Mouse (Mus musculus) cerebellum, adult 11 months (tissue): ENCODE data around the gene Elfn1.
A peak's percentile ranks its signal among the peaks of the same experiment; 100 is the strongest.
"Not testable (repeated sequence)": the region's sequence is repeated elsewhere in the genome, so short reads cannot be mapped to it uniquely, and the experiment has no call there.

Experiments used
- DNase-seq: peaks from one replicate; pipeline ENCODE4 v3.0.0; 2022

Gene Elfn1

DNA sequence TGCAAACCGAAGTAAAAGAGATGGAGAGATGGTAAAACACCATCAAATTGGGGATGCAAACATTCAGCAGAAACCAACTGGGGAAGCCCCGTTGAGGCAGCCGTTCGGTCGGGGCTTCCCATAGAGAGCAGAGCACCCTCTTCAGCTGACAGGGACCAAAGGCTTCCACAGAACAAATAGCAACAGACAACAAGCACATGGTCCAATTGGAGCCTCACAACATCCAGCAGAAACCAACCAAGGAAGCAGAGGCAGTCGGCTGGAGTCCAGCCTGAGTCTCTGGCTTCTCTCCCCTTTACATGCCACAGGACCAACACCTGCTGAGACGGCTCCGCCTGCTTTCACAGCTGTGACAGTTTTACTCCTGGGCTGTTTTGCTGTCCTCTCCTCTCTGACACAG is 69.7 kb downstream of the Elfn1 start:
- DNase-seq, result no peak

DNA sequence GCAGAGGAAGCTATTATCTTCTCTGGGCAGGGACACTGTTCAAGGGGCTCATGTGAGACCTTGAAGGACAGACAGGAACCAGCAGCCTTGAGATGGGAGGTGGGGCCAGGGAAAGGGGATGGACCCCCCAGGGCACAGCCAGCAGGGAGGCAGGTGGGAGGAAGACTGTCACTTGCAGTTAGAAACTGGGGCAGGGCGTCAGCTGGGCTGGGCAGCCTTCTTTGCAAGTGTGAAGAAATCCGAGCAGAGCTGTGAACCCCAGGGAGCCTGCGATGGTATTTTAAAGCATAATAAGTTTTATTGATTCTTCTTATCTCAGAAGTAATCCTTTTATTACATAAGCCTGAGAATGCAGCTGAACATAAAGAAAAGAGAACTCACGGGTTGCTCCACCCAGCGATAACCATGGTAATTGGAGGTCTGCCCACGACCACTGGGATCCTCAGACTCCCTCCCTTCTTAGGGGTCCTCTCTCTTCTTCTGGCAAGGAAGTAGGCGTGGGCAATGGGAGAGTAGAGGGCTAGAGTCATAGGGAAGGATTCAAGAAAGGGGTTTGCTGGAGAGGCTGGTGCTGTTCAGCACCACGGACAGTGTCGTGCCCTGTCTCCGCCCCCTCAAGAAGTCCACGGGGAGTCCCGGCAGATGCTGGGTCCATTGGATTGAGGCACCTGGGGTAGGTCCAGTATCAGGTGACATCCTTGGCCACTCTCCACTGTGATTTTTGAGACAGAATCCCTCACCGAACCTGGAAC is 71.0 kb downstream of the Elfn1 start:
- DNase-seq, result no peak

DNA sequence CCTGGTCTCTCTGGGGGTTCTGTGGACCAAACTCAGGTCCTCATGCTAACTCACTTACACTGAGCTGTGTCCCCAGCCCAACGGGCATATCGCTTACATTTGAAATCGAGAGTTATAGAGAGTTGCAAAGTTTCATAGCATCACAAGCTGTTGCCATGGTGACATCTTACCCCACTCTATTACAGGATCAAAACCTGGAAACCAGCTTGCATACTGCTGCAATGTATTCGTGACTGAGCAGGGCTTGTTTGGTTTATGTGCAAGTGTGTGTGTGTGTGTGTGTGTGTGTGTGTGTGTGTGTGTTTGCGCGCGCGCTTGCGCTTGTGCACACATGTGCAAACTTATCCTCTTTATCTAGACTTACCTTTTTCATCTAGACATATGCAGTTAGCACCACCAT is 71.6 kb downstream of the Elfn1 start:
- no peak for DNase-seq

GRCm38 (mm10) chr5:139981976-139982375 is 74.2 kb downstream of the Elfn1 start:
- DNase-seq, result no peak

DNA sequence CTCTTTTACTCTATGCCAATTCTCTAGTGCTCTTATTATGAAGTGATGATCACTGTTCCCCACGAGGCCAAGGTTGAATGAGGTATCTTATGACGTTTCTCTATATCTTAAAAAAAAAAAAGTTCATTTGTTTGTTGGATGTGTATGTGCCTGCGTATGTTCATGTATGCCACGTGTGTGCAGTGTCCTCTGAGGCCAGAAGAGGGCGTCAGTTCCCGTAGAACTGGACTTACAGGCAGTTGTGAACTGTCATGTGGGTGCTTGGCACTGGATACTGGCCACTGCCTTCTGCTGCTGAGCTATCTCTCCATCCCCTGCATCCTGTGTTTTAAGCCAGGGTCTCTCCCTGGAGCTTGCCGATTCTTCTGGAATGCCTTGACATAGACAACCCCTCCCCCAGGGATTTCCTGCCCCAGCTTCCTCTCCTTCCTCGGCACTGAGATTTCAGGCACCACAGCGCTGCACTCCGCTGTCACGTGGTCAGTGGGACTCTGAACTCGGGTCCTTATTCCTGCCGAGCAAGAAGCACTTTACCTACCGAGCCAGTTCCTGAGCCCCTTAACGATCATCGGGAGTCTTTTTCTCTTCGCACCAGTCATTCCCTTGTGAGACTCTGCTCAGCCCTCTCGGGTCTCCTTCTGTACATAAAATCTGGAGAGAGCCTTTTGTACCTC is 77.5 kb downstream of the Elfn1 start:
- DNase-seq, result no peak

DNA sequence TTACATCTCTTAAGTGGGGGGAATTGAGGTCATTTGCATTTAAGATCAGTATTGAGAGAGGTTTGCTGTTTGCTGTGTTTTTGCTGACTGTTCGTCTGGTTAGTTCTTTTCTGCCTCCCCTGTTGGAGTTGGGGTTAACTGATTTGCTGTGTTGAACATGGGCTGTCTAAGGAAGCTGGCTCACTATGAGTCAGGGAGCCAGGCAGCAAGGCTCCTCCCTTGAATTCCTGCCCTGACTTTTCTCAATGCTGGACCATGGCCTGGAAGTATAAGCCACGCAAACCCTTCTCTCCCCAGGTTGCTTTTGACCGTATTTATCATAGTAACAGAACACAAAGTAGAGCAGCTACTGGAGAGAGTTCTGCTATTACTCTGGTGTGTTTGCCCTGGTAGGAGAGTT is 83.8 kb downstream of the Elfn1 start:
- DNase-seq, result no peak

DNA sequence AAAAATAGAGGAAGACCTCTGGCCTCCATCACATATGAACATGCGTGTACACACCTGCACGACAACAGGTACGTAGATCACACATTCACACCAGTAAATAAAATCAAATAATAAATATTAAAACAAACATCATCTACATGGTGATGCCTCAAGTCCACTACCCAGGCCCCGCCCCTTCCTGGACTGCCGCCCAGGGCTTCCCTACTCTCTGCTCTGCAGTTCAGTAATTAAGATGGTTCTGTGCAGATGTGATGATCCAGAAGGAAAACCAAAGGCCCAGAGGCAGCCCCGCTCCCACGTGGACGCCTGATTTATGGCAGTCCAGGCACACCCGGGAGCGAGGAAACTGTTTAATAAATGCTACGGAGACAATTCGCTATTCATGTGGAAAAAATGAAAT is 90.6 kb downstream of the Elfn1 start:
- not testable (repeated sequence) for DNase-seq

DNA sequence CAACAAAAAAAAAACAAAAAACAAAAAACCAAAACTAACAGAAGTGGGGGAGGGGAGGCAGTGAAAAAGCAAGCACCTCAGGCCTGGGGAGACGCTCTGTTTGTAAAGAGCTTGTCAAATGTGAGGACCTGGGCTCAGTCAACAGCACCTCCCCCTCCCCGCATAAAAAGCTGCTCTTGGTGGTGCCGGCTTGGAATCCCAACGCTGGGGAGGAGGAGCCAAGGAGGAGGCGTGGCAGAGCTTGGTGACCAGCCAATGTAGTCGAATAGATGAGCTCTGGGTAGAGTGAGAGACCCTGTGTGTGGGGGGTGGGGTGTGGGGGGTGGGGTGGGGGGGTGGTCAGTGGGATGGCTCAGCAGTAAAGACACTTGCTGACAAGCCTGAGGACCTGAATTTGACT is 91.2 kb downstream of the Elfn1 start:
- DNase-seq, result no peak

GRCm38 (mm10) chr5:140002541-140002940 is 94.8 kb downstream of the Elfn1 start:
- DNase-seq, result no peak

DNA sequence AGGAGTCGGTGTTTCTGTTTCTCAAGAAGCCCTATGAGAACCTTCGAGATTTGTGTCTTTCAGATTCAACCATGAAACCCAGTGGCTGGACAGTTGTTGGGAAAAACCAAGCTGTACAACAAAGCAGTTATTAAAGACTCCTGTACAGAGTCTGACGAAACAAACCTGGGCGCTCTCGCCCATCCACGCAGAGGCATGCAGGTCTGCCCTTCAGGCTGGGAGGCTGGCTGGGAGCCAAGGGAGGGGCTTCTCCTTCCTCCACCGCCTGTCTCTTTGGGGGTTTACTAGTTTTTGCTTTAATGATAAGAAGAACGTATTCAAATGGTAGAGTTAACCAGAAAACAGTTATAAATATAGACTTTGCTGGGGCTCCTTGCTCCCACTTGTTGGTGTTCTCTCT is 99.1 kb downstream of the Elfn1 start:
- DNase-seq, result no peak

- DNase-seq, result no peak
Observed at GRCm38 (mm10) chr5:140007656-140008522, 100.1 kb downstream of the Elfn1 start.

DNA sequence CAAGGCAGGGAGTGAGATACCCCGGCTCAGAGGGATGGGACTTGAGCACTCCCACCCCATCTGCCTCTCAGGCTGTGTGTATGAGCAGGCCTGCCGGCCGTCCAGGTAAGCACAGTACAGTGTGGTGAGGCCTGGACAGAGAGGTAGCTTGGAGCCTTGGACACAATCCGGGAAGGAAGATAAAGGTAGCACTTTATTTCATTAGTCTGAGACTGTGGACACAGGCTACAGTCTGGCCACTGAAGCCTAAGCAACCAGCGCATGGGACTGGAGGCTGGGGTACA is 100.7 kb downstream of the Elfn1 start:
- DNase-seq, result no peak

GRCm38 (mm10) chr5:140009083-140009655 is 101.4 kb downstream of the Elfn1 start:
- no peak for DNase-seq

DNA sequence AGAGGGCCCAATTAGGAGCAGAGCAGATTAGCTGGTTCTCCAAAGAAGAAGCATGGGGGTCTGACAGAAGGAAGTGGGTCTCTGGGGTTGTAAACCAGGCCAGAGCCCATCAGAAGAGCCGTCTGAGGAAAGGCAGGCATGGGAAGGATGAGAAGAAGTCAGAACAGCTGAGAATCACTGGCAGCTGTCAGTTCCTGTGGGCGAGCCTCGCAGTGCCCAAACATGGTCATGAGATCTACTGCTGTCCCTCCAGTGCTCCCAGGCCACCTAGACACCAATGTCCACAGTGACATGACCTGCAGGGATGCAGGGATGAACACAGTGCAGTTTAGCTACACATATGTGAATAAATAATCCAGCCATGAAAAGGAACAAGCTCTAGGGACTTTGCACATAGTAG is 102.7 kb downstream of the Elfn1 start:
- no peak for DNase-seq

- DNase-seq, result no peak
Observed at GRCm38 (mm10) chr5:140012286-140012967, 104.7 kb downstream of the Elfn1 start.

- no peak for DNase-seq
Observed at GRCm38 (mm10) chr5:140013652-140014051, 105.9 kb downstream of the Elfn1 start.

- DNase-seq, result no peak
Observed at GRCm38 (mm10) chr5:140016896-140017295, 109.2 kb downstream of the Elfn1 start.

DNA sequence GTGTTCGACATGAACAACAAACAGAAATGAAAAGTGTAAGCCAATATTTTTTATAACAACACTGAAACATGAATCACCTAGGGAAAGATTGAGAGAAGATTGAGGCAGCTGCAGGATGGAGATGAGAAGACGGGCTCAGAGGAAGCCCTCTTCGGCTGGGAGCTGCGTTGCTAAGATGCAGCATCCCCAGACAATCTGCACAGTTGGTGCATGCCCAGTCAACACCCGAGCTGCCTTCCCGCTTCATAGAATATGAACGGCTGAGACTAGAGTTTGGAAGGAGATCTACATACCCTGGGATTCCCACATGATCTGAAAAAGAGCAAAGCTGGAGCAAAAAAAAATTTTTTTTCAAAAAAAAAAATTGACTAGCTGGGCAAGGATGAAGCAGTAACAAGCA is 111.0 kb downstream of the Elfn1 start:
- DNase-seq, result no peak

- no peak for DNase-seq
Observed at GRCm38 (mm10) chr5:140019616-140020015, 111.9 kb downstream of the Elfn1 start.

DNA sequence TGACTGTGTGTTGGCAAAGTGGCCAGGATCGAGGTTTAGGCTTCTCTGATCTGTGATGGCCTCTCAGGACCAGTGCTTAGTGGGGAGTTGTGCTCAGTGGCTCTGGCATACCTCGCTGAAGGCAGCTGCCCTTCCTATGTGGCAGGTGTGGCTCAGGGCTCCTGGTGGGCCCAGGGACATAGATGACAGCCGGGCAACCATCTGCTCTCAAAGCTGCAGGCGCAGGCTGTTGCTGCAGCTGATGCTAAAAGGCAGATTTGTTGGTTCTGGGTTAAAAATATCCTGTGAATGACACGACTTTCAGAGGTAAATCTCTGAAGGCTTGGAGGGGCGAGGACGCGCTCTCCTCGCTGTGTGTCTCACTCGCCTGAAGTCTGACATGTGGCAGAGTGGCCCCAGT is 114.0 kb downstream of the Elfn1 start:
- peak; percentile 59 for DNase-seq

DNA sequence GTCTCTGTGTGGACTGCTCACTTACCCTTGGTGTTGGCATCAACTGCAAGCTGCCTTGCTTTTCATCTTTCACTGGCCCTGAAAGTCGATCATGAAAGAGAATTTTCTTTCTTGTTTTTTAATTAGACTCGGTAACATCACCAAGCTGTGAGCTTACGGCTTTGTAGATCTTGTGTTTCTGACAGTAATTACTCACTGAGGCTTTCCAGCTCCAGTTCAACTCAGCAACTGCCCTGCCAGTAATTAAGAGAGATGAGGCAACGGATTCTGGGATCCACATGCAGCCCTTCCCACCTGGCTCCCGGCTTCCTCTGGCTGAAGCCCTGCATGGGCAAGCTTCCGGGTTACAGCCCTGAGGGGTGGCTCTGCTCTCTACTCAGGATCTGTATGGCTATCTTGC is 115.1 kb downstream of the Elfn1 start:
- no peak for DNase-seq

- no peak for DNase-seq
Observed at GRCm38 (mm10) chr5:140023941-140024500, 116.3 kb downstream of the Elfn1 start.
